Mouse (Mus musculus) neutrophil, adult 5-6 weeks (primary cell): ENCODE results near the gene Gm45233. TPM values are rescaled to one million over a fixed set of nuclear protein-coding genes. Genes with fewer than 3 reads are reported as not detected.

Source experiments
- ATAC-seq: fragments of 151-379, 151-347 bp; 2 replicates; pipeline ENCODE4 v1.8.0; 2017; ENCODE audit warnings: mild to moderate bottlenecking, moderate TSS enrichment; ENCODE audit not compliant: insufficient number of reproducible peaks, poor library complexity, low FRiP score, severe bottlenecking; ENCODE audit errors: extremely low read depth
- total RNA-seq: library from RNA; stranded (forward); fragments of 200-1000 nt; gene quantifications from 2 replicates; pipeline ENCODE4 v1.2.3, GENCODE M21; 2017

Gm45233 gene
- total RNA-seq, 1 experiment from 2014 or later: not detected

- peak; percentile 4; the same call in 1 of the 2 replicates for ATAC-seq
These were observed 44.7 kb downstream of the Gm45233 start for GRCm38 (mm10) chr7:43488646-43489045.

DNA sequence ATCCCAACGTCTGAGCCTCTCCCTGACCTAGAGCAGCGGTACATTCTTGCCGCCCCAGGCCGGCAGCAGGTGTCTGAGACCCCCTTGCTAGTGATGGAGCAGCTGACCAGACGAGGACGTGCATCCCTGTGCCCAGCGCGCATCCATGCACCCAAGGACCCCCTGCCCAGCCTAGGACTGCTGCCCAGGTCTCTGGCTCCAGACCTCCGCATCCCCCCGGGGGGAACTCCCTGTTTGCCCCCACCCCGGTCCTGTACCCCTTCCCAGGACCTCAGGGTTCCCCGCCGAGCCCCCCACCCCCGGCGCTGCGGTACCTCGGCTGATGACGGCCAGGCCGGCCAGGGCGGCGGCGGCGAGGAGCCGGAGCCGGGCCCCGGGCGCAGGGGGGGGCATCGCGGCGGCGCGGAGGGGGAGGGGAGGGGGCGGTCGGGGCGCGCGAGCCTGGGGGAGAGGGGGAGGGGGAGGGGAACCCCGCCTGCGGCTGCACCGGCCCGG lies 45.8 kb downstream of the Gm45233 start, which contains the start of gene Iglon5:
Iglon5 (minus strand) TSS at position 445 of the 495 bp plus-strand sequence.
- ATAC-seq: no peak

DNA sequence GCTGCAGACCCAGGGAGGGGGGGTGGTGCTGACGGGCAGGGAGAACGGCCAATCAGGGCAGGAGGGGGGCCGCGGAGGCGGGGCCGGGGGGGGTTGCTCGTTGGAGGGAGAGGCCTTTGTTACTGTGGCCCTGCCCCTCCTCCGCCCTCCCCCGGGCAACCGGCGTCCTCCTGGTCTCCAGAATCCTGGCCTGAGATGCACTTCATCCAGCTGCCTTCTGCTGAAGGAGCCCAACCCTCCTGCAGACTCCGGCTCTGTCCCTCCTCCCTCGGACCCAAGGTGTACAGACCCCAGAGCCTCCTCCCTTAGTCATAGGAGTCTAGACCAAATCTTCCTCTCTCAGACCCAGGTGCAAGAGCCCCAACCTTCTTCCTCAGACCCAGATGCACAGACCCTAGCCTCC lies 46.3 kb downstream of the Gm45233 start:
- no peak for ATAC-seq

- ATAC-seq: no peak
These were observed 46.9 kb downstream of the Gm45233 start for GRCm38 (mm10) chr7:43490861-43491260.

DNA sequence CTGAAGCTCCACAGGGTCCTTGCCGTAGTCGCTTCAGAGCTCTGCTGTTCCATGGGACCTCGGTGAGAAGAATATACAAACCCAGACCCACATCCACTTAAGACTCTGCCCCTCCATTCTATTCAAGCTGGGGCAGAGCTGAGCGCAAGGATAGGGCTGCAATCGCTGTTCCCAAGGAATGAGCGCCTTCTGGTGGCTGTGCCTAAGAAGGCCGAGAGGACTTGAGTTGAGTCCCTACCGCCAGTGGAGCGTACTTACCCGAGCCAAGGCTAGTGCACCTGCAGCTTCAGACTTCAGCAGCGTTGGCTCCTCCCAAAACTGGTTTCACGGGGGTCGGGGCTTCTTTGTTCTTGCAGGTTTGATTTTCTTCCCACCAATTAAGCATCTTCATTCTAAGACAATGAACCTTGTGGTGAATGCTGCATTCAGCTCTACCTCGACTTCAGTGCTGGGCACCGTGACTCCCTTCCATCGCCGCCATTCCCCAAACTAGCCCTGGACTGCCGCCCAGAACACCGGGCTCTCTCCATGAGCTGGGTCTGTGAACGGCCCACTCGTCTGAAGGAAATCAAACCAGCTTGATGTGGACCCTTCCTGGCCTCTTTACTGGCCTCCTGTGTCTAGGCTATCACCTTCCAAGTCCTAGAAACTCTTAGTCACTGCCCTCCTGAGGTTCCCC lies 51.6 kb downstream of the Gm45233 start:
- ATAC-seq: 0 out of 2 replicates have a peak, but pooled peaks have one; percentile 35

DNA sequence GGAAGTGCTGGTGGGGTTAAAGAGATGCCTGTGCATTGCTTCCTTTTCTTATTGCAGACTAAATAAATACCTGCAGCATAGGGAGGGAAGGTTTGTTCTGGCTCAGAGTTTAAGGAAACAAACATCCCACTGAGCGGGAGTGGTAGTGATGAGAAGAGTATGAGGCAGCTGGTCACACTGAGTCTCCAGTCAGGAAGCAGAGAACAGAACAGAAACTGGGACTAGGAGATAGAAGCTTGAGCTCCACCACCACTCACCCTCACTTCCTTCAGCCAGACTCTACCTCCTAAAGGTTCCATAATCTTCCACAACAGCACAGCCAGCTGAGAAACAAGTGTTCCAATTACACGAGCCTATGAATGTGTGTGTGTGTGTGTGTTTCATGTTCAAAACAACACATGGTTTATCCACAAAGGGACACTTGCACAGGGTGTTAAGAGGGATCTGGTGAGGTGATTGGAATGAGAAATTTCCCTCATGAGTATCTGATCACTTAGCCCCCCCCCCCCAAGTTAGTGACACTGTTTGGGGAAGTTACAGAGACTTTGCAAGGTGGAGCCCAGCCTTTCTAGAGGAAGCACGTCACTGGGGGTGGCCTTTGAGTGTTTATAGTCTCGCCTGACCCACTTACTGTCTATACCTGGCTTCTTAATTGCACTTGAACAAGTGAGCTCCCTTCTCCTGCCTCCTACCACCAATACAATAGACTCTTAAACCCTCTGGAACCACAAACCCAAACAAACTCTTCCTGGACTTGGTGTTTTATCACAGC lies 68.0 kb downstream of the Gm45233 start:
- no peak for ATAC-seq

- ATAC-seq: no peak
These were observed 68.6 kb downstream of the Gm45233 start for GRCm38 (mm10) chr7:43512519-43512918.

Other genes with a start within 250 kb of the Gm45233 start
- 46.8 TPM in 2 replicates for gene Zfp715, start 130.8 kb upstream of the Gm45233 start, total RNA-seq
- 27.1 and 32.2 TPM in 2 replicates for gene Siglecf, start 92.8 kb upstream of the Gm45233 start, total RNA-seq
- gene Siglecg, start 35.9 kb upstream of the Gm45233 start, total RNA-seq: 222 and 223 TPM in 2 replicates
- gene Lim2, start 16.5 kb upstream of the Gm45233 start, total RNA-seq: not detected in 2 replicates
- 10.7 and 13.1 TPM in 2 replicates for gene Nkg7, start 7.1 kb upstream of the Gm45233 start, total RNA-seq
- not detected in 2 replicates for gene Cldnd2, start 3.3 kb upstream of the Gm45233 start, total RNA-seq
- gene Etfb, start within 50 bp of the Gm45233 start, total RNA-seq: 36.3 and 42.4 TPM in 2 replicates
- 11.4 and 17.1 TPM in 2 replicates for gene Vsig10l, start 19.0 kb downstream of the Gm45233 start, total RNA-seq
- gene Iglon5, start 45.9 kb downstream of the Gm45233 start, total RNA-seq: not detected in 2 replicates
- 1.9 and 2.1 TPM in 2 replicates for gene 4931406B18Rik, start 61.8 kb downstream of the Gm45233 start, total RNA-seq
- gene Cd33, start 100.3 kb downstream of the Gm45233 start, total RNA-seq: 246 and 256 TPM in 2 replicates
- gene Zfp658, start 118.1 kb downstream of the Gm45233 start, total RNA-seq: 3.3 and 3.7 TPM in 2 replicates
- gene Zfp719, start 135.5 kb downstream of the Gm45233 start, total RNA-seq: 9.1 and 9.7 TPM in 2 replicates
- 0.23 and 1.6 TPM in 2 replicates for gene Zfp819, start 163.0 kb downstream of the Gm45233 start, total RNA-seq
- gene Ceacam18, start 190.6 kb downstream of the Gm45233 start, total RNA-seq: 1.0 TPM in 1 of 2 replicates, not detected in the other
- 135 and 136 TPM in 2 replicates for gene Siglece, start 216.0 kb downstream of the Gm45233 start, total RNA-seq
- gene Ctu1, start 227.9 kb downstream of the Gm45233 start, total RNA-seq: 1.9 and 2.8 TPM in 2 replicates
- not detected in 2 replicates for gene Klk14, start 246.3 kb downstream of the Gm45233 start, total RNA-seq